Mouse (Mus musculus) cortical plate, adult 2 months (tissue): Measurements from ENCODE around the gene Rnf145.

ENCODE experiments used
- CTCF ChIP-seq: fragments of 200-500 bp; IDR thresholded peaks from 2 replicates; pipeline ENCODE4 v1.5.1; 2011; ENCODE audit warnings: mild to moderate bottlenecking, control low read depth, low read length; ENCODE audit not compliant: insufficient read depth; ENCODE audit errors: extremely low read depth
- POLR2A ChIP-seq: fragments of 200-500 bp; IDR thresholded peaks from 2 replicates; pipeline ENCODE4 v1.6.1; 2011; ENCODE audit warnings: mild to moderate bottlenecking, low read length, control low read depth; ENCODE audit not compliant: insufficient read depth; ENCODE audit errors: extremely low read depth

DNA sequence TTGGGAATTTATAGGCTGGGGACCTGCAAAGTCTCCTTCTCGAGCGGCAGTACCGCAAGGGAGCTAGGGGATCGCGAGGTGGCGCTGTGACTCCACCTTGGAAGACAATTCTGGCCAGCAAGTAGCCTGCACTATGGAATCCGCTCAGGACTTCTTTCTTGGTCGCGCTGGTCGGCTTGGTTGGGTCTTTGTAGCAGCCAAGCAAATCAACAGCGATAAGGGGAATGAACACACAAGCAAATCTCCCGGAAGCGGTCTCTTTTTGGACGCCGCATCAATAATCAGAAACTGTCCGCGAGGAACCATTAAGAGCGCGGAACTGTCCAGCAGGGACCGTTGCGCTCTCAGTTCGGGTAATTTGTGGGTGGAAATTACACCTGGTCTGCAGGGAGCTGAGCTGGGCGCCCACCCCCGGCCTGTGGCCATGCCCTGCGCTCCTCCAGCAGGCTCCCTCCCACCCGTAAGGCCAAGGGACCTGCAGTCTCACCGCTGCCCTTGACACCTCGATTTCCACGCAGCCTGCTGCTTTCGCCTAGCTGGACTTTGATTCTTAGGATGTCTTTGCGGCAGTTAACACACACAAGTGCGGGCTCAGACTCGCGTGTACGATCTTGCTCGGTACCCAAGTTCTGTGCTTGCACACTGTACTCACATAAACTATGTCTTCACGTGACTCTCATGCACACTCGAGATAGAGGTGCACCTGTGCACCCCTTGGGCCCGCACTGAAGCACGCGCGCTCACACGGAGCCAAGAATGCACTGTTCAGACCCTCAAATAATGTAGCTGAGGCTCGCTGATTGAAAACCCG lies 92.4 kb downstream of the Rnf145 start:
- TF ChIP-seq CTCF (peak; percentile 97), POLR2A (no peak)
